Mouse (Mus musculus) lung, postnatal 0 days (tissue): ENCODE results near the gene Olfr704.

Experiments
- CTCF ChIP-seq: IDR thresholded peaks from 2 replicates; pipeline ENCODE4 v1.5.1; 2016; ENCODE audit warnings: antibody characterized with exemption, mild to moderate bottlenecking
- EP300 ChIP-seq: IDR thresholded peaks from 2 replicates; pipeline ENCODE4 v1.6.1; 2016; ENCODE audit warnings: antibody characterized with exemption, mild to moderate bottlenecking, control low read depth

- no peak for TF ChIP-seq CTCF
- TF ChIP-seq EP300, result no peak
Observed at GRCm38 (mm10) chr7:106818414-106818813, 44.6 kb upstream of the Olfr704 start.
